Mouse (Mus musculus): ENCODE data around the gene Bbs4. TPM values are rescaled to one million over a fixed set of nuclear protein-coding genes. Genes with fewer than 3 reads are reported as not detected.

Gene Bbs4
- polyA plus RNA-seq, 1 experiment from 2014 or later = 8.1 TPM

- peaks cover 4% of the 10 kb centered on the region for H3K4me1 ChIP-seq (replicated peaks)
- H3K9ac ChIP-seq = no peak overlapping the region
- H3K4me3 ChIP-seq = no peak overlapping the region
- WGBS = 91% methylated on average over 2 of the region's 2 CpGs
- no peaks in the 10 kb centered on the region for H3K36me3 ChIP-seq
- H3K4me2 ChIP-seq = no peak overlapping the region
- no peak overlapping the region for H3K27ac ChIP-seq
- H3K9me3 ChIP-seq (replicated peaks) = no peaks in the 10 kb centered on the region
- ATAC-seq (replicated peaks; ENCODE audit: insufficient number of reproducible peaks, insufficient read depth, low FRiP score, low read depth) = no peak
- H3K27me3 ChIP-seq = no peaks in the 10 kb centered on the region
Observed at GRCm38 (mm10) chr9:59278199-59278598, 75.1 kb downstream of the Bbs4 start.

DNA sequence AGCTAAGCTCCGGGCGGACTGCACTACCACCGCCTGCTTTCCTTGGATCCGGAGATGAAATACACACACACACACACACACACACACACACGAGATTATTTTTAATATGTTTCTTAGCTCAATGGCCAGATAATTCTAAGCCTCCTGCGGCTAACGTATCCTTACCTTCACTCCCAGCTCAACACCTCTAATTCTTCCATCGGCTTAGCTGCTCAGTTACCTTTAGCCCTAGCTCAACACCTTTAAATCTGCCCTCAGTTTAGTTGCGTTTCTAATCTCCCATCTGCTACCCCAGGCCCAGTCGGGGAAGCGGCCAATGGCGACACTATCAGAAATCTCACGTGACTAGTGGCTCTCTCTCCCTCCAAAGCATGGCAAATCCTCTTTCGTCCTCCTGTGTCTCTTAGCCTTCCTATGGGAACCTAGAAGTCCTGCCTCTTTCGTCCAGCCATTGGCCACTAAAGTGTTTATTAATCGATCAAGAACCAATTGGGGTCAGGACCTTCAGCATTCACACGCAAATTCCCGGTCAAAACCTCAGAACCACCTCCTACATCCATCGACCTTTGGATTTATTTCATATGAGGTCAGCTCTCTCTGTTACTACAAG is 78.4 kb downstream of the Bbs4 start:
- Histone ChIP-seq H3K36me3 (no peaks in the 10 kb centered on the region), H3K9me3 (replicated peaks) (no peaks in the 10 kb centered on the region), H3K4me2 (no peak overlapping the region), H3K27me3 (no peaks in the 10 kb centered on the region), H3K4me3 (no peak overlapping the region), H3K4me1 (replicated peaks) (peaks cover 12% of the 10 kb centered on the region; the same call in 1 of the 2 replicates), H3K9ac (no peak overlapping the region), H3K27ac (no peak overlapping the region)
- 82% methylated on average over 19 of the region's 19 CpGs for WGBS
- no peak for ATAC-seq (replicated peaks; ENCODE audit: insufficient number of reproducible peaks, insufficient read depth, low FRiP score, low read depth)

DNA sequence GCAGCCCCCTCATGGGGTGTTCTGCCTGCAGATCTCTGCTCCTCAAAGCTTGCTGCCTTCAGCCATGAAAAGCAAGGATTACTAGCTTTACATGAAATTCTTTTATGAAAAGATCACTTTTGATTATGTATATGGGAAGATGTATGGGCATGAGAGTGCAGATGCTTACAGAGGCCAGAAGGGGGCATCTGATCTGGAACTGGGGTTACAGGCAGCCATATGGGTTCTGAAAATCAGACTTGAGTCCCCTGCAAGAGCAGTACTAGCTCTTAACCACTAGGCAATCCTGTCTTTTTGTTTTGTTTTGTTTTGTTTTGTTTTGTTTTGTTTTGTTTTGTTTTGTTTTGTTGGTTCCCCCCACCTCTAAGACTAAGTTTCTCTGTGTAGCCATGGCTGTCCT is 80.1 kb downstream of the Bbs4 start:
- no peak for ATAC-seq (replicated peaks; ENCODE audit: insufficient number of reproducible peaks, insufficient read depth, low FRiP score, low read depth)
- H3K4me2 ChIP-seq = no peak overlapping the region
- no peak overlapping the region for H3K9ac ChIP-seq
- H3K4me3 ChIP-seq = no peak overlapping the region
- H3K27me3 ChIP-seq = no peaks in the 10 kb centered on the region
- H3K9me3 ChIP-seq (replicated peaks) = no peaks in the 10 kb centered on the region
- H3K36me3 ChIP-seq = no peaks in the 10 kb centered on the region
- peaks cover 12% of the 10 kb centered on the region for H3K4me1 ChIP-seq (replicated peaks)
- no peak overlapping the region for H3K27ac ChIP-seq

Other genes starting within 250 kb of the Bbs4 start
- gene Adpgk, start 62.0 kb downstream of the Bbs4 start, polyA plus RNA-seq (2015; fragmentation: Nextera tagmentation; extraction: Ambion mirVana) = 17.8 and 24.3 TPM in 2 replicates
- 12.1 and 16.3 TPM in 2 replicates for gene Arih1, start 133.1 kb upstream of the Bbs4 start, polyA plus RNA-seq (2015; fragmentation: Nextera tagmentation; extraction: Ambion mirVana)
- 59.6 and 75.5 TPM in 2 replicates for gene Hexa, start 186.0 kb upstream of the Bbs4 start, polyA plus RNA-seq (2015; fragmentation: Nextera tagmentation; extraction: Ambion mirVana)
- gene Tmem202, start 186.3 kb upstream of the Bbs4 start, polyA plus RNA-seq (2015; fragmentation: Nextera tagmentation; extraction: Ambion mirVana) = 0.13 and 0.19 TPM in 2 replicates
- gene Celf6, start 224.4 kb upstream of the Bbs4 start, polyA plus RNA-seq (2015; fragmentation: Nextera tagmentation; extraction: Ambion mirVana) = 0.06 and 0.51 TPM in 2 replicates